ENCODE assay signal across 10 mouse cellular contexts in the genomic region with DNA sequence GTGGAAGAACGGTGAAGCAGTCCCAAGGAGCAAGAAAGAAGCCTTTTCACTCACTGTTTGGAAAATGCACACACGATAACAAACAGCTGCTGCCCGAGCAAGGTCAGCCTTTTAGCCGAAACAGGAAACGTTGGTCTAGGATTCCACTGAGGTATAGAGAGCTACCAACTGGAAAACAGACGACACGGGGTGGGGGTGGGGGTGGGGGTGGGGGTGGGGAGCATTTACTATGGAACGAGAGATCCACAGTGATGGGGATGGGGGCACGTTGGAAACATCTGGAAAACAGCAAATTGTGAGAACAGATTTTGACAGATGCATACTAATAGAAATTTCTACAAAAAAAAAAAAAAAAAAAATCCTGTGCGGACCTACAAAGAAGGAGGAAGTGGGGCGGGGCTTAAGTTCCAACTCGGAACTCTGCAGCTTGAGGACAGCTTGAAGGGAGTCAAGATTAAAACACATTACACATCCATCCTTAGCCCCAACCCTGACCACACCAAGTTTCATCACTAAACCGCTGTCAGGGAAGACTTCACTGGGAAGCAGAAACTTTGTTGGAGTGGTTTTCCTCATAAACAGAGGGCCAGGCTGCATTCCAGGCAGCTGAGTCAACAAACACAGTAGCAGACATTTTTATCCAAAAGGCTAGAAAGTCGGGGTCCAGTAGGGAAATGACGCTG.
DNase-seq lines count a peak whose midpoint lies in the region; ATAC-seq lines count a peak whose summit lies in the region.
"Had no signal": no experiment of that assay in that cellular context is flagged by ENCODE, and none has a peak within 500 bp of the region (broad histone marks: within the 10 kb centered on the region; RNA-seq: fewer than 3 reads in every experiment).

No protein-coding gene starts in this region.

- peak; percentile 49; the same call in 1 of the 2 replicates for ATAC-seq in heart, embryonic 16.5 days (replicated peaks; ENCODE audit: extremely low read depth, insufficient read depth, low FRiP score)
- ATAC-seq in megakaryocyte, adult 5-6 weeks (ENCODE audit: poor library complexity, severe bottlenecking) = no peak

- H3K4me3 ChIP-seq in heart, embryonic 16.5 days (ENCODE audit: low read length) = no peak overlapping the region
- H3K4me3 ChIP-seq: midbrain, embryonic 12.5 days had no signal

- no peaks in the 10 kb centered on the region for H3K36me3 ChIP-seq in heart, embryonic 16.5 days (ENCODE audit: control insufficient read depth, insufficient read depth)
- H3K36me3 ChIP-seq: G1E; midbrain, embryonic 12.5 days had no signal

- no peak overlapping the region for H3K9ac ChIP-seq in heart, embryonic 16.5 days (ENCODE audit: low read length)
- H3K9ac ChIP-seq: midbrain, embryonic 12.5 days had no signal

- no peaks in the 10 kb centered on the region for H3K9me3 ChIP-seq in heart, embryonic 16.5 days (replicated peaks; ENCODE audit: control insufficient read depth, low read length)
- H3K9me3 ChIP-seq: G1E; midbrain, embryonic 12.5 days had no signal

- H3K27ac ChIP-seq in heart, embryonic 16.5 days (ENCODE audit: low read length) = peak overlapping the region; percentile 57
- H3K27ac ChIP-seq: midbrain, embryonic 12.5 days had no signal

- H3K27me3 ChIP-seq in heart, embryonic 16.5 days (ENCODE audit: control insufficient read depth, insufficient read depth, low read length) = no peaks in the 10 kb centered on the region
- H3K27me3 ChIP-seq: midbrain, embryonic 12.5 days had no signal

- H3K4me1 ChIP-seq in heart, embryonic 16.5 days (ENCODE audit: control insufficient read depth, insufficient read depth, low read length) = no peaks in the 10 kb centered on the region; the same call in 1 of the 2 replicates
- H3K4me1 ChIP-seq: midbrain, embryonic 12.5 days had no signal

- WGBS in heart, embryonic 16.5 days = 45% methylated on average over 15 of the region's 15 CpGs

- peak overlapping the region; percentile 1; the same call in 1 of the 2 replicates for H3K4me2 ChIP-seq in heart, embryonic 16.5 days (ENCODE audit: low read depth, low read length)
- H3K4me2 ChIP-seq: midbrain, embryonic 12.5 days had no signal

- DNase-seq in kidney, postnatal 10 days = peak; percentile 35
- no peak for DNase-seq in kidney, adult 18-20 months
- peak; percentile 55 for DNase-seq in adipocyte (ENCODE audit: low spot score)
- peak; percentile 9 for DNase-seq in lung, postnatal 36 days
- no peak for DNase-seq in adrenal gland, postnatal 36 days
- DNase-seq in cerebellum, adult 9-10 months = no peak

Comparison
In these comparisons a context has a peak if more than half of its experiments do, and no peak if none do; other contexts are left out.
1. DNase-seq: peak in kidney, postnatal 10 days (single experiment), adipocyte (single experiment) and lung, postnatal 36 days (single experiment); none in kidney, adult 18-20 months (single experiment), adrenal gland, postnatal 36 days (0 of 2) and cerebellum, adult 9-10 months (single experiment).